Mouse (Mus musculus): Measurements from ENCODE around the gene Slco2b1.

The Slco2b1 gene

DNA sequence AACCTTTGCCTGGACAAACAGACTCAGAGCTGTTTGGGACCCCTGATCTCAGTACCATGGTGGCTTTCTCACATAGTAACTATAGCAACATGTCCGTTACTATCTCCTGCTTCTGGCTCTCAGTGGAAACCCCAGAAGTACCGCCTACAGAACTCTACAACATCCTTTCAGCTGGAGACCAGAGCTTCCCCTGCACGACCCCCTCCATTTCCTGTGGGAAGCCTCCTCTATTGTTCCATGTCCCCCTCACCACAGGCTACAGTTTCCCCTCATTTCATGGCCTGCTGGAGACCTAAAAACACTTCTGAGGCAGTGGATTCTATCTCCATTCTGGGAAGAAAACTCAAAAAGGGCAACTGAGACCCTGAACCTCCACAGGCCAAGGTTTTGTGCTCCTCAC lies 18.7 kb downstream of the Slco2b1 start:
- no peak for DNase-seq

DNA sequence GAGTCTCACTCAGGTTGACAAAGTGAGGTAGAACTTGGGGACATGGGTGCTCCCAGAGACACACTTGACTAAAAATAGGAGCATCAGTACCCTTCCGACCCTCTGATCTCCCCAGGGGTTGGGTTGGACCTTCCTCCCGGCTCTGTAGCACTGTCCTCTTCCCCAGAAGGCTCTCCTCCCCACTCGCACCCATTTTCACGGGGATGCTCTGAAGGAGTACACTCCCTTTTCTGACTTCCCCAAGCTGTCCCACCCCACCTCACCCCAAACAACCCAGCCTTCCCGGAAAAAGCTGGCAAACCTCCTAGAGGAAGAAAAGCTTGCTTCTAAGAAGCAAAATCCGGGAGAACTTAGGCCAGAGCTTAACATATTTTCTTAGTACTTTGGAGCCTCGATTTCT lies 20.3 kb downstream of the Slco2b1 start:
- no peak for DNase-seq

GRCm38 (mm10) chr7:99684086-99684485 lies 27.1 kb downstream of the Slco2b1 start:
- DNase-seq = peak; percentile 66

DNA sequence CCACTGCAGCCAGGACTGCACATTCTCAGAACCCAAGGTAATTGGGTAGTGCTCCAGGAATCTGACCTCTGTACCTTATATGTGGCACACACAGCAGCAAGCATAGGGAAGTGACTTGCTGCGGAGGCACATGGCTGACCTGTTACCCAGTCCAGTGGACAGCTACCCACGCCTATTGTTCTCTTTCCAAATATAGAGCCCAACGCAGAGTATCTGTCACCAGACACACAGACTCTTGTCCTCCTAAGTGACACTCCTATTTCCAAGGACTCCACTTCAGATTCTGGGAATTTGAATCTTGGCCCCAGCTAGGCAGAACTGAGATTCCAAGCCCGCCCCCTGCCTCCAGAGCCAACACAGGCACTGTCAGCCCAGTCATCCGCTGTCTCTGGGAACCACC lies 30.4 kb downstream of the Slco2b1 start:
- DNase-seq = no peak

DNA sequence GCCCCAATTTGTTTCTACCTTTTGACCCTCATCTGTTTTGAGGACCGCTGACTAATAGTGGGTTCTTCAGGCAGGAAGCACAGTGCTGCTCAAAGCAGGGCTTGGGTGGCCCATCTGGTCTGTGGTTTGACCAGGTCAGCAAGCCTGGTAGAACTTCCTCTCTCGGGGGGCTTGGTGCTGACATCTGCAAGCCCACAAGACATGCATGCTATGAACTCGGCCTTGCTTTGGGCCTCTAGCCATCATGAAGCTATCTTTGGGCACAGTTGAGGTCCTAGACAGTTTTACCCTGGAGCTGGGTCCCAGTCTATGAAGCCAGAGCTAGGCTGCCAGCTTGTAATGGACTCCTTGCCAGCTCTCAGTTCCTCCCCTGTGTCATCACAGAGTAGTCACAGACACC lies 36.2 kb downstream of the Slco2b1 start:
- peak; percentile 92 for DNase-seq

DNA sequence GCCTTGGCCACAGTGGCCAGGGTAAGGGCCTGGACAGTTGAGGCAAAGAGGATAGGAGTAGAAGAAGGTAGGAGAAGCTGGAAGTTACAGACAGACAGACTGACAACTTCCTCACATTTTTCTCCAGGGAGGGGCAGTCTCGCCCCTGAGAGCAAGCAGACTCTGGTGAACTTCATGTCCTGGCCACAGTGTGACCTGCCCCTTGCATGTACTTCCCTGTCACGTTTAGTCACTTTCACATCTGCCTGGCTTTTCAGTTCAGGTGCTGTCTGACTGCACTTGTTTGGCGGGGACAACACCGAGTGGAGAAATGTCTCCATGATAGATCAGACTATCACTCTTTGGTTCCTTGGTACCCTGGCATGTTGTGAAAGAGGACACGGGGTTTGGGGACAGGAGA lies 36.9 kb downstream of the Slco2b1 start:
- DNase-seq = peak; percentile 69

DNA sequence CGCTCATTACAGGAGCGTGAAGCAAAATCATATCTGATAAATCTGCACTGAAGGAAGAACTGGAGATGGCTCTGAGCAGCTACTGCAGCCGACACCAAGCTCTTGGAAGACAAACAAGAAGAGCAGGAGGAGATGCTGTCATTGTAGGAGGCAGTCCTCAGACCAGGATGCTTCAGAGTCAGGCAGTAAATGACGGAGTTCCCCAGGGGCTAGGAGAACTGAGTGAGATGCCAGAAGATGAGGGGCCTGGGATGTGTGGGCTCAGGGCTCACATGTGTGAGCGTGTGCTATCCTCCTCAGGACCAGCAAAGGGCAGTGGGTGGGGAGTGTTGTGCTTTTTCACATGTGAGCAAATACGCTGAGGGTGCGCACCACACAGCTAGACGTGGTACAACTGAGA lies 38.0 kb downstream of the Slco2b1 start:
- no peak for DNase-seq

- no peak for DNase-seq
These were observed 39.4 kb downstream of the Slco2b1 start for GRCm38 (mm10) chr7:99671544-99672435.

DNA sequence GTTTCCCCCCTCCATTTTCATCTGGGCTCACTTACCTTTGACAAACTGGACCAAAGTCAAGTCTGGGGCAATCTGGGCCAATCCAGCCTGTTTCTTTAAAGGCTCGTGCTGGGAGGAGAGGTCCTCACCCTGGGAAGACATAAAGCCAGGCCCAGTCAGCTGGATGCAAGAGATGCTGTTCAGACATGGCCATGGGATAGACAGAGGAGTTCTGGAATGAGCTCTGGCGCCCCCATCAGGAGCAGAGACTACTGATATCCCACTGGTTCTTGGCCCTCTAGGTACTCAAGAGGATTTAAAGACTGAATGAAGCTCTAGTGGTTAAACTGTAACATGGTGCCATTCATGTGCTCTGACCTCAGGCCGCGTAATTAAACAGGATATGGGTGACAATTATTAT lies 40.2 kb downstream of the Slco2b1 start:
- DNase-seq = no peak

DNA sequence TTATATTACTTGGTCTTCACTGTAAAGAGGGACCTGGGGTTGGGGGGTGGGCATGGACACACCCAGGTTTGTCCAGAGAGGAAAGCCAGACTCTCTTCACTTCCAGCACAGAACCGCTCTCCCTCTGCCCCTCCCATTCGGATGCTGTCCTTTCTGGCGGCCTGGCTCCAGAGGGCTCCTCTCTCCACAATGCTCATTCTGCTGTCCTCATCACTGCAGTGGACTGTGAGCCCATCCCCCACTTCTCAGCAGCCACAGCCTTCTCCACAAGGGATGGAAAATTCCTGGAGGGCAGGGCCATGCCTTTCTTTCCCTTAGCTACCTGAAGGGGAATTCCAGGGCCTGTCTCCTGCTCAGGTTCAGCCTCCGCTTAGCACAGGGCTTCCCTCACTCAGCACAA lies 42.3 kb downstream of the Slco2b1 start:
- peak; percentile 72 for DNase-seq

DNA sequence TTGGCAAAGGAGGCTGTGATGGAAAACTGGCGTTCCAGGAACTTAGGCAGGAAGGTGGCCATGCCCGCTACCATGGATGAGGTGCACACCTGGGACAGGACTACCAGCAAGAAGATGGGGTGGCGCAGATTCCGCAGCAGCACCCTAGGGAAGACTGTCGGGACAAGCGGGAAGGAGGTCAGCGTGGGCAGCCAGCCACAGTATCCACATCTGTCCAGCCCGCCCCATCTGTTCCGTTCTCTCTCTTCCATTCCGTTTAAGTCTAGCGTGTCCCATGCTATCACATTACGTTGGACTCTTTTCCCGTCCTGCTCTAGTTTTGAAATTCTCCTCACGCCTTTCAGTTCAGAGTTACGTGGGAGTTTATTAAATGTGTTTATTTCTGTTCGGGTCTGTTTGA lies 44.0 kb downstream of the Slco2b1 start:
- DNase-seq = no peak

- no peak for DNase-seq
These were observed 45.2 kb downstream of the Slco2b1 start for GRCm38 (mm10) chr7:99665731-99666452.

DNA sequence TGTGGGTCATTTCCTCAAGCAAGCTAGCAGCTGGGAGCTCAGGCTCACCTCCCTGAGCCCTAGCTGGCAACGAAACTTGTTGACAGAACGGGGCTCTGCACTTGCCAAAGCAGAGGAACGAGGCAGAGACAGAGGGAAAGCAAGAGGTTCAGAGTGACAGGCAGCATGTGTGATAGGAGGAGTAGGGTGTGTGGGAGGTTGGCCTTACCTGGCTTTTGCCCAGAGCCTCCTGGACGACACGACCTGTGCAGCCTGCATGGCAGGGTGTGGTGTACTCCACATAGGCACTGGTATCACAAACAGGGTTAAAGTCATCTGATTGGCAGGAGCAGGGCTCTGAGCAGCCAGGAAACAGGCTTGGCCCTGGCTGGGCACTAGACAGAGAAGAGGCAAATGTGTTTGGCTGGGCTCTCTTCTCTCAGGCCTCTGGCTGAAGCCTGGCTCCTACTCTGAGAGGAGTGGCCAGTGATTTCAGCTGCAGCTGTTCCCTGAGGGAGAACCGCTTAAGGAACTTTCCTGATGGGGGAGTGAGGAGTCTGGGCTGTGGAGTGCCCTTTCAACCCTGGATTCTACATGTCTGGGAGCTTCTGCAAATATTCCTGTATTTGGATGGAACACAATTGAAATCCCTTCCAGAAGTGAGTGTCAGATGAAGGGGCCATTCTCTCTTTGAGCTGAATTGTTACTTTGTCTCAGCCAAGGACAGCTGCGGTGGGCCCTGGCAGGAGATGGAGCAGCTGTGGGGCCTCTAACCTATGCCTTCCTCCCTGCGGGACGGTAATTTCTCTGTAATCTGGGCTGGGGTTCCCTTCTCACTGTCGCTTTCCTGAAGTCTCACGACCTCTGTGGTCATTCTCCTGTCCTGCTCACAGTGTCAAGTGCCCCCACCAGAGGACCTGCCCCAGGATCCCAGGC lies 46.3 kb downstream of the Slco2b1 start:
- DNase-seq = peak; percentile 51

GRCm38 (mm10) chr7:99663507-99664220 lies 47.5 kb downstream of the Slco2b1 start:
- DNase-seq = no peak

- DNase-seq = no peak
These were observed 48.8 kb downstream of the Slco2b1 start for GRCm38 (mm10) chr7:99662311-99662710.

DNA sequence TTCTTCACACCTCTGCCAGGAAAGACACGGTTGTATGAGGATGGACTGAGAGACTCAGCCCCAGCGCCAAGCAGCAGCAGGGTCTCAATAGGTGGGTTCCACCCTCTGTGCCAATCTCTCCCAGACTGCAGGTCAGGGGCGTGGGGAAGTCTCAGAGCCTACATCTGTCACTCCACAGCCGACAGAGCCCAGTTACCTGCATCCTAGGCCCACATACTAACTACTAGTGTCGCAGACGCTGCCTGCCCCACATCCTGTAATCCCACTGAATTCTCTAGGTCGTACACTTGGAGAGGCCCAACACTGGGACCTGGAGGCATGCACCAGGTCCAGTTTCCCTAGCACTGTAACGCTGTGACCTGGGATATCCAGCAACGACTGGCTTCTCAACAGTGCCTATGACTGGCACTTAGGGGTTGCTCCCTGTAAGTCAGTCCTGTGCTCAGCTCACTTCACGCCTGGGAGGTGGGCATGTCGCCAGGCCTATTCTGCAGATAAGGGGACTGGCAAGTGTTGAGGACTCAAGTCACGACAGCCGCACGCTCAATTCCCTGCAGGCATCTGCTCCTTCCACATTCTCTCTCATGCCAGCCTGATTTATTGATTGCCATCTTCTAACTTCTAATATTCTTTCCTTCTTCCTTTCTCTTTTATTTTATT lies 49.4 kb downstream of the Slco2b1 start:
- DNase-seq = no peak

GRCm38 (mm10) chr7:99661071-99661470 lies 50.1 kb downstream of the Slco2b1 start:
- no peak for DNase-seq

DNA sequence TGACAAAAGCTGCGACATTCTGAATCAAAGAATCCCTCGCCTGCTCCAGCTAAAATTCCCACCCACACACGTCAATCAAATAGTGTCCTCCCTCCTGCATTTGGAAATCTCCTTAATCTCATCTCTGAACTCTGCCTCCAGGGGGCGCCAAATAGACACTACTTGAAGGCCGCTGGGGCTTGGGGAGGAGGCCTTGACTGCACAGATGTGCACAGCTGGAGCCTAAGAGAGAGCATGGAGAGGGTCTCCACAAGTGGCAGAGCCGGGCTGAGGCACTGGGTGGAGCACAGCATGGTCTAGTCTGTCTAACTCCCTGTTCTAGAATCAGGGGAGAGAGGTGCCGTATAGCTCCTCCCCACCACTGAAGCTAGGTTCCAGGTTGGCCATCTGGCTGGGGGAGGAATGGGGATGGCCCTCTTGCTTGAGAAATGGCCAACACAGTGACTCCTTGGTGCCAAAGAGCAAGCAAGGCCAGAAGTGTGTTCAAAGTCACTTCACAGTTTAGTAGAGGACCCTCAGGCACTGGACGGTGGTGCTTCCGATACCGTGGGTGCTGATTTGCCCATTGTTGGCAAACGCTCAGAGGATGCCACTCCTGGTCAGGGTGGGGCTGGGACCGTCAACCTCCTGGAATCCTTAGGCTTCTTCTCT lies 51.6 kb downstream of the Slco2b1 start:
- DNase-seq = peak; percentile 78

- no peak for DNase-seq
These were observed 56.9 kb downstream of the Slco2b1 start for GRCm38 (mm10) chr7:99654244-99654643.

DNA sequence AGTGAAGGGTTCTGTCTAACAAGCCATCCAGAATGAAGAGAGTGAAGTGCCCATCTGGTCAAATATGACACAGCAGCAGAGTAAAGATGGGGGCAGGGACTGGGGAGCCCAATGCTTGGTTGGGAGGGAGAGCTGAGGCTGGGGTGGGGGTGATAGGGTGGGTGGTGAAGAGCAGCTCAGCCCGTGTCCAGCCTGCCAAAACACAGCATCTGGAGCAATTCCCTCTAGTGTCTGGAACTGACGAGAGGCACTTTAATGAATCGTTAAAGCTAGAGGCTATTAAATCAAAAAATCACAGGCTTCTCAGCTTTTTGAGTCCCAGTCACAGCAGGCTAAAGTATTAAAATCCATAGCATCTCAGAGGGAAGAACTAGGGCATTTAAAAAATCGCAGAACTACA lies 61.6 kb downstream of the Slco2b1 start:
- no peak for DNase-seq

DNA sequence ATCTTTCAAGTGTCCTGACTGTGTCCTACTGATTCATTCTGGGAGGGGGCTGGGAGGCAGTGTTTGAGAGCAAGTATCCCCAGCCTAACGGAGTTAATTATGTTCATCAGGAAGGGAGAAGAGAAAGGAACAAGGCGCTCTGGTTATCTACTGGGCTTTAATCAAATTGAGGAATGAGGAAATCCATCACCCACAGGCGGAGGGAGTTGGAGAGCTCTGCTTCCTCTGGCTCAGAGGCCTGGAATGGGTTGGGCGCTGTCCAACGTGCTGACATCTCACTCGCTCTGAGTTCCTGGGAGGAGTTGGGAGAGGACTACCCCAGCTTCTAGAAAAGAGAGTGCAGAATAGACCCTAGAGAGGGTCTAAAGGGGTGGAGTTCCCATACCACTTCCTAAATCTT lies 62.5 kb downstream of the Slco2b1 start:
- DNase-seq = no peak

Measured in layer of hippocampus, adult 9-11 months (tissue).